Mouse (Mus musculus): ENCODE data around the gene Gm20388. TPM values are rescaled to one million over a fixed set of nuclear protein-coding genes. Genes with fewer than 3 reads are reported as not detected.
A peak's percentile ranks its signal among the peaks of the same experiment; 100 is the strongest.

Gene Gm20388
- polyA plus RNA-seq, 1 experiment from 2014 or later: 1.4 TPM

GRCm38 (mm10) chr8:120642031-120642662, 731.5 kb downstream of the Gm20388 start:
- Histone ChIP-seq H3K36me3 (ENCODE audit: control insufficient read depth, insufficient read depth) (no peaks in the 10 kb centered on the region), H3K9me3 (replicated peaks; ENCODE audit: control insufficient read depth, low read length) (no peaks in the 10 kb centered on the region), H3K9ac (ENCODE audit: low read depth, low read length) (no peak overlapping the region), H3K27ac (ENCODE audit: low read length) (no peak overlapping the region), H3K27me3 (ENCODE audit: control insufficient read depth, insufficient read depth, low read depth, low read length) (no peaks in the 10 kb centered on the region; the same call in 1 of the 2 replicates), H3K4me1 (ENCODE audit: control insufficient read depth, low read depth, low read length) (no peaks in the 10 kb centered on the region), H3K4me2 (ENCODE audit: low read depth, low read length) (no peak overlapping the region), H3K4me3 (ENCODE audit: low read depth, low read length) (no peak overlapping the region)
- no peak for ATAC-seq (ENCODE audit: low read depth)
- WGBS (ENCODE audit: insufficient replicate concordance): 66% methylated on average over 10 of the region's 10 CpGs

- WGBS (ENCODE audit: insufficient replicate concordance): 65% methylated on average over 7 of the region's 7 CpGs
- no peak for ATAC-seq (ENCODE audit: low read depth)
- Histone ChIP-seq H3K27me3 (ENCODE audit: control insufficient read depth, insufficient read depth, low read depth, low read length) (no peaks in the 10 kb centered on the region), H3K4me1 (ENCODE audit: control insufficient read depth, low read depth, low read length) (no peaks in the 10 kb centered on the region), H3K9me3 (replicated peaks; ENCODE audit: control insufficient read depth, low read length) (no peaks in the 10 kb centered on the region), H3K4me2 (ENCODE audit: low read depth, low read length) (no peak overlapping the region), H3K36me3 (ENCODE audit: control insufficient read depth, insufficient read depth) (no peaks in the 10 kb centered on the region), H3K27ac (ENCODE audit: low read length) (no peak overlapping the region), H3K4me3 (ENCODE audit: low read depth, low read length) (no peak overlapping the region), H3K9ac (ENCODE audit: low read depth, low read length) (no peak overlapping the region)
These were observed 734.0 kb downstream of the Gm20388 start for GRCm38 (mm10) chr8:120644663-120645062.

GRCm38 (mm10) chr8:120647532-120647931, 736.9 kb downstream of the Gm20388 start, which contains the start of gene 1190005I06Rik:
TSS of gene 1190005I06Rik (minus strand) at chr8:120647632.
- Histone ChIP-seq H3K9ac (ENCODE audit: low read depth, low read length) (no peak within 1 kb of the TSS), H3K4me1 (ENCODE audit: control insufficient read depth, low read depth, low read length) (no peaks in the 10 kb centered on the region), H3K4me2 (ENCODE audit: low read depth, low read length) (no peak within 1 kb of the TSS), H3K9me3 (replicated peaks; ENCODE audit: control insufficient read depth, low read length) (no peaks in the 10 kb centered on the region), H3K4me3 (ENCODE audit: low read depth, low read length) (no peak within 1 kb of the TSS), H3K27ac (ENCODE audit: low read length) (no peak within 1 kb of the TSS), H3K36me3 (ENCODE audit: control insufficient read depth, insufficient read depth) (no peaks in the 10 kb centered on the region), H3K27me3 (ENCODE audit: control insufficient read depth, insufficient read depth, low read depth, low read length) (no peaks in the 10 kb centered on the region)
- ATAC-seq (ENCODE audit: low read depth): no peak
- WGBS (ENCODE audit: insufficient replicate concordance): 59% methylated on average over 7 of the region's 7 CpGs

GRCm38 (mm10) chr8:120656322-120657052, 745.8 kb downstream of the Gm20388 start:
- no peak overlapping the region for H3K4me3 ChIP-seq (ENCODE audit: low read depth, low read length)
- 84% methylated on average over 7 of the region's 7 CpGs for WGBS (ENCODE audit: insufficient replicate concordance)
- no peak overlapping the region for H3K27ac ChIP-seq (ENCODE audit: low read length)
- no peak overlapping the region for H3K4me2 ChIP-seq (ENCODE audit: low read depth, low read length)
- no peak for ATAC-seq (ENCODE audit: low read depth)
- no peak overlapping the region for H3K9ac ChIP-seq (ENCODE audit: low read depth, low read length)
- no peaks in the 10 kb centered on the region for H3K9me3 ChIP-seq (replicated peaks; ENCODE audit: control insufficient read depth, low read length)
- peaks cover 18% of the 10 kb centered on the region for H3K36me3 ChIP-seq (ENCODE audit: control insufficient read depth, insufficient read depth)
- H3K4me1 ChIP-seq (ENCODE audit: control insufficient read depth, low read depth, low read length): no peaks in the 10 kb centered on the region
- H3K27me3 ChIP-seq (ENCODE audit: control insufficient read depth, insufficient read depth, low read depth, low read length): no peaks in the 10 kb centered on the region

GRCm38 (mm10) chr8:120657415-120657814, 746.8 kb downstream of the Gm20388 start:
- no peaks in the 10 kb centered on the region for H3K9me3 ChIP-seq (replicated peaks; ENCODE audit: control insufficient read depth, low read length)
- no peaks in the 10 kb centered on the region for H3K27me3 ChIP-seq (ENCODE audit: control insufficient read depth, insufficient read depth, low read depth, low read length)
- no peak overlapping the region for H3K9ac ChIP-seq (ENCODE audit: low read depth, low read length)
- H3K4me2 ChIP-seq (ENCODE audit: low read depth, low read length): no peak overlapping the region
- H3K4me1 ChIP-seq (ENCODE audit: control insufficient read depth, low read depth, low read length): no peaks in the 10 kb centered on the region
- no peak overlapping the region for H3K4me3 ChIP-seq (ENCODE audit: low read depth, low read length)
- peaks cover 18% of the 10 kb centered on the region for H3K36me3 ChIP-seq (ENCODE audit: control insufficient read depth, insufficient read depth)
- WGBS (ENCODE audit: insufficient replicate concordance): 85% methylated on average over 8 of the region's 8 CpGs
- no peak overlapping the region for H3K27ac ChIP-seq (ENCODE audit: low read length)
- ATAC-seq (ENCODE audit: low read depth): no peak

- H3K27ac ChIP-seq (ENCODE audit: low read length): no peak overlapping the region
- no peak for ATAC-seq (ENCODE audit: low read depth)
- no peaks in the 10 kb centered on the region for H3K9me3 ChIP-seq (replicated peaks; ENCODE audit: control insufficient read depth, low read length)
- peaks cover 25% of the 10 kb centered on the region for H3K4me1 ChIP-seq (ENCODE audit: control insufficient read depth, low read depth, low read length)
- 63% methylated on average over 6 of the region's 6 CpGs for WGBS (ENCODE audit: insufficient replicate concordance)
- H3K4me2 ChIP-seq (ENCODE audit: low read depth, low read length): no peak overlapping the region
- no peaks in the 10 kb centered on the region for H3K36me3 ChIP-seq (ENCODE audit: control insufficient read depth, insufficient read depth)
- H3K9ac ChIP-seq (ENCODE audit: low read depth, low read length): no peak overlapping the region
- no peak overlapping the region for H3K4me3 ChIP-seq (ENCODE audit: low read depth, low read length)
- H3K27me3 ChIP-seq (ENCODE audit: control insufficient read depth, insufficient read depth, low read depth, low read length): no peaks in the 10 kb centered on the region
These were observed 753.9 kb downstream of the Gm20388 start for GRCm38 (mm10) chr8:120664566-120664965.

GRCm38 (mm10) chr8:120665726-120666455, 755.2 kb downstream of the Gm20388 start:
- peak overlapping the region; percentile 91 for H3K4me2 ChIP-seq (ENCODE audit: low read depth, low read length)
- peaks cover 27% of the 10 kb centered on the region for H3K4me1 ChIP-seq (ENCODE audit: control insufficient read depth, low read depth, low read length)
- no peaks in the 10 kb centered on the region for H3K9me3 ChIP-seq (replicated peaks; ENCODE audit: control insufficient read depth, low read length)
- 63% methylated on average over 3 of the region's 3 CpGs for whole genome bisulfite sequencing (ENCODE audit: insufficient replicate concordance)
- H3K36me3 ChIP-seq (ENCODE audit: control insufficient read depth, insufficient read depth): peaks cover 10% of the 10 kb centered on the region
- H3K9ac ChIP-seq (ENCODE audit: low read depth, low read length): peak overlapping the region; percentile 11; the same call in 1 of the 2 replicates
- ATAC-seq (ENCODE audit: low read depth): no peak
- H3K27me3 ChIP-seq (ENCODE audit: control insufficient read depth, insufficient read depth, low read depth, low read length): no peaks in the 10 kb centered on the region
- H3K4me3 ChIP-seq (ENCODE audit: low read depth, low read length): peak overlapping the region; percentile 92; the same call in 1 of the 2 replicates
- no peak overlapping the region for H3K27ac ChIP-seq (ENCODE audit: low read length)

GRCm38 (mm10) chr8:120666807-120667470, 756.3 kb downstream of the Gm20388 start:
- Histone ChIP-seq H3K36me3 (ENCODE audit: control insufficient read depth, insufficient read depth) (peaks cover 18% of the 10 kb centered on the region), H3K9me3 (replicated peaks; ENCODE audit: control insufficient read depth, low read length) (no peaks in the 10 kb centered on the region), H3K4me1 (ENCODE audit: control insufficient read depth, low read depth, low read length) (peaks cover 27% of the 10 kb centered on the region), H3K27ac (ENCODE audit: low read length) (peak overlapping the region; percentile 94), H3K9ac (ENCODE audit: low read depth, low read length) (peak overlapping the region; percentile 94), H3K27me3 (ENCODE audit: control insufficient read depth, insufficient read depth, low read depth, low read length) (no peaks in the 10 kb centered on the region), H3K4me2 (ENCODE audit: low read depth, low read length) (peak overlapping the region; percentile 91), H3K4me3 (ENCODE audit: low read depth, low read length) (peak overlapping the region; percentile 92)
- WGBS (ENCODE audit: insufficient replicate concordance): 10% methylated on average over 17 of the region's 17 CpGs
- ATAC-seq (ENCODE audit: low read depth): no peak

Measured in liver, embryonic 16.5 days (tissue).